Mouse (Mus musculus) erythroid progenitor cell, adult 5-6 weeks (primary cell): ENCODE measurements around the gene Efna1. TPM values are rescaled to one million over a fixed set of nuclear protein-coding genes. Genes with fewer than 3 reads are reported as not detected.

Source experiments
- ATAC-seq: replicated peaks from 2 replicates; pipeline ENCODE4 v1.8.0; 2016; ENCODE audit warnings: moderate number of reproducible peaks, mild to moderate bottlenecking, moderate TSS enrichment, inconsistent platforms; ENCODE audit not compliant: poor library complexity, low FRiP score, severe bottlenecking
- total RNA-seq, 2 experiments: library from RNA; stranded (forward) in 1 of 2; stranded (reverse) in 1 of 2; fragments of 150-400 nt in 1 of 2; fragments of 186-747, 209-891 nt in 1 of 2; gene quantifications; 2 replicates each; pipeline versions ENCODE4 v1.2.3 to v1.2.4; 2015 to 2017; ENCODE audit warnings: low replicate concordance in 2 of 2

Efna1 gene
- total RNA-seq, 2 experiments from 2014 or later = not detected

DNA sequence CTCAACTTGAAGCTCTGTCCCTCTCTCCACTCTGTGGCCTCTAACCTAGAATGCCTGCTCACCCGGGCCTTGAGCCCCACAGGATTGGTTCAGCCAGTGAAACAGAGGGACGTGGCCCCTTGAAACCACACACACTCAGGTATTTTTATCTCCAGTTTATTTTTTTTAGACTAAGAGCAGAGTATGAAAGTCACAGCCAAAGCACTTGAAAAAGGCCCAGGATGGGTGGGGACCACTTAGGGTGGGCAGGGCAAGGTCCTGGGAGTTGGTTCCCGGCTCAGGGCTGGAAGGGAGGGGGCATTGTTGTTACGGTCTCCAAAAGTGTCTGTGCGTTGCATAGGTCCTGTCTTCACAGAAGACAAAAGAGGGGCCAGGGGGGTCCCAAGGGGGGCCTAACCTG is 33.4 kb upstream of the Efna1 start:
- no peak for ATAC-seq

DNA sequence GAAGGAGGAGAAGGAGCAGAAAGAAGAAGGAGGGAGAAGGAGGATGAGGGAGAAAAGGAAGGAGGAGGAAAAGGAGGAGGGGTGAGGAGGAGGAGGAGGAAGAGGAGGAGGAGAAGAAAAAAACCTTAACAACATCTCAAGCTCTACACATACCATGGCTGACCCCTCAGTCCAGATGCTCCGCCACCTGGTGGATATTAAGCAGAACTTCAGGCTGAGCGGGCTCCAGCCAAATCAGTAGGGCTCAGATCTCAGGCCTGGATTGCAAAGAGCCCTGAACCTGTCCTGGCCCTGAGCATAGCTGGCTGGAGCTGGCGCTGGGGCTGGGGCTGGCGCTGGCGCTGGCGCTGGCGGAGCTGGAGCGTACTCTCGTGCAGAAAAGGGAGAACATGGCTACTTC is 27.1 kb upstream of the Efna1 start:
- ATAC-seq = peak; percentile 81

DNA sequence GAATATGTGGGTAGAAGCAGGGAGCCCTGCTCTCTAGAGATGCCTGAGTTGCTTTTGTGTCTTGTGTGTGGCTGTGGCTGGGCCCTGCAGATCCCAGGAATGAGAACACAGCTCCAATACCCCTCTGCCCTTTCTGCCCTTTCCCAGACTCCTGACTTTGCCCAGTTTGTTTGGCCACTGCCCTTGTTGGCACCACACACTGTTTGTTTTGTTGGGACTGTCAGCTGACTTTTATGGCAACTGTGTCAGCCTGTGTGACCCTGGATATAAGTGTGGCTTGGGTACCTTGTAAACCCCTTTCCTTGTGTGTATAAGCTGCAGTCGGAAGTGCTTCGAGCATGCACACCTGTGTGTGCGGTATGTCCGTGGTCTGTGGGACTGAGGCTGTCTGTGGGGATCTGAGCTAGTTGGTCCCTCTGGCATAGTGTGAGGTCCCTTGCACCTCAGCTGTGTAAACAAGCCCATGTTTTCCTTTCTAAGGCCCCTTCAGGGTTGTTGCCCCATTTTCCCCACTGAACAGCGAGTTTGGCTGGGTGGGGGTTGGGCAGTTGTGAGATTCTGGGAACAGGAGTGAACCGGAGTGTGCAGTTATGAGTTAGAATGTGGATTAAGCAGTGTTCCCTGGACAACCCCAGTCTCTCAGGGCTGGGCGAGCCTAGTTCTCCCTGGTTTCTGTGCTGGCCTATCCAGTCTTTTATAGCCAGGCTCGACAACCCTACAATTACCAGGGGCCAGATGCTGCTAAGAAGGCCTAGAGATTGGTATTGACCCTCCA is 24.8 kb upstream of the Efna1 start:
- no peak for ATAC-seq

DNA sequence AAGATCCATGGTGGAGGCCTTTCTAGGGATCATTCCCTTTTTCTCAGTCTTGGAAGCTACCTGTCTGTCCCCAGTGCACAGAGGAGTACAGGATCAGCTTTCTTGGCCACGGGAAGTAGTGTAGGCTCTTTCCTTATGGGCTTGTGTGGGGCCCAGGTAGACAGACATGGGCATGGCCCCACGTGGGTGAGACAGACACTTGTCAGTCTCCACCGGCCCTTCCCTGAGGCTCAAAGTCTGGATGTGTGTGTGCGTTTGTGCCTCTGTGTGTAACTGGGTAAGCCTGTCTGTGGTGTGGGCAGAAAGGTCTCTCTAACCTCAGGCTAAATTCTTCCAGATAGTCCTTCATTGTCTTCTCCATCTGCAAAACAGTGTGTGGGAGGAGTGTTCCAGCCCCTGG is 24.2 kb upstream of the Efna1 start:
- no peak for ATAC-seq

DNA sequence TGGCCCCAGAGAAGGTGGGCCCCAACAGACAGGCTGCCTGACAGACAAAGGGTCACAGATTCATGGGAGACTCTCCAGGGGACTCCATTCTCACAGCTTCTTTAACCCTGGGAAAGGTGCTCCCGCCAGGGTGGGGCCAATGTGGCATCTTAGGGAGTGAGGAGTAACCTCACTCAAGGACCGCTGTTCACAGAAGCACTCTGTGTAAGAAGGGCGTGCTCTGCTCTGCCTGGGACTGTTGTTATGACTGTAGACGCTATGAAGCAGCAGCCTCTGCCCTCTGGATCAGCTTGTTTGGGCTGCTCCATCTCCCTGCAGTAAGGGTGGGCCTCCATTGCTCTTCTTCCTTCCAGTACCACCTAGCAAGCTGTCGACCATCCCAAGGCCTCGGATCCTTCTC is 23.5 kb upstream of the Efna1 start:
- no peak for ATAC-seq

DNA sequence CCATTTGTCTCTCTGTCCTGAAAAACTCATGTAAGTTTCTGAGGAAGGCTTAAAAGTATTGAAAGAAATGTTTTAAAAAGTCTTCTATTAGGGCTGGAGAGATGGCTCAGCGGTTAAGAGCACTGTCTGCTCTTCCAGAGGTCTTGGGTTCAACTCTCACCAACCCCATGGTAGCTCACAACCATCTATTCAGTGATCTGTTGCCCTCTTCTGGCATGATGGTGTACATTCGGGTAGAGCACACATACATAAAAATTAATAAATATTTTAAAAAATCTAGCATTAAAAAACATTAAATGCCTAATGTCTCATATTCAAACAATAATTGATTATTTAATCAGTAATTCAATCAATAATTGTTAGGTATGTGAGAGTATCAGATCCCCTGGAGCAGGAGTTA is 19.6 kb upstream of the Efna1 start:
- ATAC-seq = no peak

DNA sequence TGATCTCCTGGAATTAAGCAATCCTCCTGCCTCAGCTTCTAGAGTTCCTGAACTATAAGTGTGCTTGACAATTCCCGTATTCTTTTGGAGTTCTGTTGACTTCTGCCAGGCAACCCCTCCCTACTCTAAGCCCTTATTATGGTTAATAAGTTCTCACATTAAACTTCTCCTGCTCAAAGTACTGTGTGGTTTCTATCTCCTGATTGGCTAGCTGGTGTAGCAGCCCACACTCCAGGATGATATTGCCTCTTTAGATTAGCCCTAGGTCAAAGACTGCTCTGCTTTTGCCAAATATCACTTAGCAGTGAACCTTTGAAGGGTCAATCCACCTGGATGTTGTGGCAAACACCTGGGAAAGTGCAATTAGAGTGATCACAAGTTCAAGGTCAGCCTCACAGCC is 19.1 kb upstream of the Efna1 start:
- ATAC-seq = no peak

DNA sequence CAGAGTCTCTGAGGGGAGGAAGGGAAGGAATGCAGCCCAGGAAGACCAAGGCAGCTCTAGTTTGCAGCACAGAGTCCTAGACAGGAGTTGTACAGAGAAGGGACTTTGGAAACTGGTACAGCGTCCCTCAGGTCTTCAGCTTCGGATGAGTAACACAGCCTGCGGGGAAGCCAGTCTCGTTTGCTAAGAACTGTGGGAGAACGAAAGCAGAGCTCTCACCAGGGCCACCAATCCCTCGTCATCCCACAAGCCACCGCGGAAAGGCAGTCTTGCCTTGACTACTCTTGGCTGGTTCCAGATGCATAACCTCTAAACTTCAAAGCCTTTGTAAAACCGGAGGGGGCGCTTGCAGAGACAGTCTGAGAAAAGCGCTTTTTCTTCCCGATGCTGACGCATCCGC is 18.6 kb upstream of the Efna1 start:
- no peak for ATAC-seq

DNA sequence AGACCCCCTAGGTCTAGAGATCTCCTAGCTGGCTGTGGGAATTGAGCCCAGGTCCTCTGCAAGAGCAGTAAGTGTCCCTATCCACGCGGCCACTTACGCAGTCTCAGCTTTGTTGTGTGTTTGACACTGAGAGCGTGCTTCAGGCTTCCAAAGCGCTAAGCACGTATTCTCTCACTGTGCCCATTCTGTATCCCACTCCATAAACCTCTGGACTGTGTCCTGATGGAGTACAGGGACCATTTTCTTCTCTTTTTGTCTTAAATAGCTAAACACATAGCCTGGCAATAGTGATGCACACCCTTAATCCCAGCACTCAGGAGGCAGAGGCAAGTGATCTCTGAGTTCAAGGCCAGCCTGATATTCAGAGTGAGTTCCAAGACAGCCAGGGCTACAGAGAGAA is 18.0 kb upstream of the Efna1 start:
- ATAC-seq = no peak

DNA sequence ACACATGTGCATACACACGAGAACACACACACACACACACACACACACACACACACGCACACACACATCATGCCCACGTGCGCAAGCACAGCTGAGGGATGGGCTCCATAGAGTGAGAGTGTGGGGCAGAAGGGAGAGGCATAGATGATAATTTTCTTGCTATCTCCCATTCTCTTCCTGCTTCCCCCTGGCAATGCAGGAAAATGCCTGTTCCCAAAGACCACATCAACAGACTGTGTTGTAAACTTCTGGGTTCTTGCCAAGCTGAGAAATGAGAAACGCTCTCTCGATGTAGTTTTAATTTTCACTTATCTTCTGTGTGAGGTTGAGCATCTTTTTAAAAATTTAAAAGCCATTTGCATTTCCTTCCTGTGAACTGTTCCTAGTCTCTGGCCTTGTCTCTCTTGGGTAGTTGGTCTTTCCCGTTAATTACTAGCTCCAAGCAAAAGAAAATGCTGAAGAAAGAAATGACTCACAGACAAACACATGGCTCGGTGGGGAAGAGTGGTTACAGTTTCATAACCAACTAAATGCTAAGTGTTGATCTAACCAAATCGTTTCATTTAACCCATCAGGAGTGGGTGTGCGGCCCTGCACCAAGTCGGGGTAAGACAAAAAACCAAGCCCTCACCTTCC is 15.9 kb upstream of the Efna1 start:
- no peak for ATAC-seq

DNA sequence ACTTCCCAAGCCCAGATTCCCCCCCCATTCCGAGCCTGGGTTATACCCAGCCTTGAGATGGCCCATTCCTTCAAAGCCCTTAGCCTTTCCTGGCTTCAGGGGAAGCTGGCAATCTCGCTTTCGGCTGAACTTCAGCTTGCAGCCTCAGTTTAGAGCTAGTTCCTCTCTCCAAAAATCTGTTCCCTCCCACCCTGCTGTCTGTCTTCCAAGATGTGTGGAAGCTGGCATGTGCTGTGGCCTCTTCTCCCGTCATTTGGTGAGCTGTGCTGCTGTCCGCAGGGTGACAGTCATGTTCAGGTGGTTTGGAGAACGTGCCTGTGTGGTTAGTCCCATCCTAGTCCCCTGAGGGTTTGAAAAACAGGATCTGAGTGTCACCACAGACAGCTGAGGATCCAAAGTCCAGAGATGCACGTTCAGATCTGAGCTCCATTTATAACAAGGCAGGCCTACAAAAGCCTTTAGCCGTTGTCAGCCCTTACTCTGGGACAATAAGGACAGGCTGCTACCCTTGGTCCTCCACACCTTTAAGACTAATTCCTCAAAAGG is 14.8 kb upstream of the Efna1 start:
- no peak for ATAC-seq

DNA sequence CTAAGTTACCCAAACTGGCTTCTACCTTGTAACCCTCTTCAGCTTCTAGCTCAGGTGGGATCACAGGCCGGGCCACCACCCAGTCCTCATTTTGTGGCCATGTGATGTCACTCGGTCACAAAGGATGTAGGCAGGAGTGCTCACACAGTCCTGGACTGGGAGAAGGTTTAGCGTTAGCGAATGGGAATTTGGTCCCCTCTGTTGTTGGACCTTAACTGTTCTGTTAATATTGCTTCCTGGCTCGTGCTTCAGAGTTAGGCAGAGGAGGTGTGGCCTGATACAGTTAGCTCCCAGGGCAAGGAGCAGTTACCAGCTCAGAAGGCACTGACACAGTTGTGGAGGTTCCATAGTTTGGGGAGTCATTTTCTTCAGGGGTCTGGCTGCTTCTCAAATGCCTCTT is 13.3 kb upstream of the Efna1 start:
- no peak for ATAC-seq

DNA sequence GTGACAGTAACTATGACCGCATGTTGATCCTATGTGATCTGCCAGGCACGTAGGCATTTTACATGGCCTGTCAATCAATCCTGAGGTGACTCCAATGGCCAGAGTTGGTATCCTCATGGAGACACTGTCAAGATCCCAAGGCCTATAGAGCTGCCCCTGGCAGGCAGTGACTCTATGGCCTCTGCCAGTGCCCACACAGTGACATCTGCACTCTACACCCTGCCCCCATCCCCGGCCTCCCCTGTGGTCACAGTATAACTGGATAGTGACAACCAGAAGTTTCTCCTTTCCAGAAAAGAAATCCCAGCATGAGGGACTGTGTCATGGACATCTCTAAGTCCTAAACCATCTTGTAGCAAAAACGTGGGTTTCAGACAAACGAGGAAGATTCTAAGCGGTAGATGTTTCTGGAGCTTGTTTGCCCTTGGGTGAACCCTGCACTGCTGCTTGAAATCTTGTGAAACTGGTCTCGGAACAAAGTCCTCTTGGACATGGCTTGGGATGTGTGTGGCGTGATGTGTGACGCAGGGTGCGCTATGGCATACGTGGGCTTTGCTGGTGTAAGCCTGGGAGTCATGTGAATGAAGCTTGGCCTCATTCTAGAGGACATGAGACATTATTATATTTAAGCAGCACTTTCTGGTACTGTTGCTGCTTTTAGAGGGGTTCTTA is 12.4 kb upstream of the Efna1 start:
- no peak for ATAC-seq

DNA sequence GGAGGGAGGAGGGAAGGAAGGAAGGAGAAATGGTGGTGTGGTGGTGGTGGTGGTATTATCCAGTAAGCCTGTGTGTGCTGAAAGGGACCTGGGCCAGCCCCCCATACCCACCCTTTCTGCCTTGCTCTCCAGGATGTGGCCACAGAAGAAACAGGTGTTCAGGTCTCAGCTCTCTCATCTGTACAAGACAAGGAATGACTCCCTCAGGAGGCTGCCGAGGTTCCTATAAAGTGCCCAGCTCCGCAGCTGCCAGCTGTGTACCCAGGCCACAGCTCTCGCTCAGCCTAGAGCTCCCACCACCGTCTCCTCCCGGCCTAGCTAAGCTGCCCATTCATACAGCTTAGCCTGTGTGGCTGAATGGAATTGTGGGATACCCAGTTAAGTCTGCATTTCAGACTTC is 11.4 kb upstream of the Efna1 start:
- ATAC-seq = no peak

DNA sequence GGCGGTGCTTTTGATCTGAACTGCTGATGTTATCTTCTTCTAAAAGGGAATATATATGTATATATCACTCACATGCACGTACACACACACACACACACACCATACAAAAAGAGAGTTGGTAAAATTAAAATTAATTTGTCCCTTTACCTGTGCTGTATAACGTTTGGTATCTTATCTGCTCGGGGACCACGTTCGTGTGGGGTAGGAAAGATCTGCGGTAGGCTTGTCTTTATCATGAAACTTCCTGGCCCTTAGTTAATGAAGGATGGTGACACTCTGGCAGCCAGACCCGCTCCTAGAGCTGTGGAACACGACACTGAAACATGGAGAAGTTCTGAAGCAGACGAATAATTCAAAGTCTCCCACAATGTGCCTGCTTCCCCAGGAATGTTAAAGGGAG is 10.9 kb upstream of the Efna1 start:
- ATAC-seq = no peak

DNA sequence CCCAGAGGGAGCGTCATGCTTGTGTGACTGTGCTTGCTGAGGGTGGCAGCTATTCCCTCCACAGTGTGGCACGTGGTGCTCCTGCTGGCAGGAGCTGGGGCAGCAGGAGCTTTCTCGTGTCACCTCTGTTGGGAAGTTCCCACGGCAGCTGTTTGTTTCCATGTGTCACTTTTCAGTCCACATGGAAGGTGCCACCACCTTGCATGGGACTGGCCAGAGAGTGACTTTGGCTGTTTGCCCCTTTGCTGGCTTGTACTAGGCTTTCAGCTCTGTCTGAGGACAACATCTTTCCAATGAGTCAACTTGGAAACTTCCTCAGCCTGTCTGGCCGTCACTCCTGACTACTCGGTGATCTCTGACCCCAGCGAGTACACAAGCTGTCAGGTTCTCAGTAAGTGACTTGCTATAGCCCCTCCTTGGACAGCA is 7.6 kb upstream of the Efna1 start:
- ATAC-seq = no peak

DNA sequence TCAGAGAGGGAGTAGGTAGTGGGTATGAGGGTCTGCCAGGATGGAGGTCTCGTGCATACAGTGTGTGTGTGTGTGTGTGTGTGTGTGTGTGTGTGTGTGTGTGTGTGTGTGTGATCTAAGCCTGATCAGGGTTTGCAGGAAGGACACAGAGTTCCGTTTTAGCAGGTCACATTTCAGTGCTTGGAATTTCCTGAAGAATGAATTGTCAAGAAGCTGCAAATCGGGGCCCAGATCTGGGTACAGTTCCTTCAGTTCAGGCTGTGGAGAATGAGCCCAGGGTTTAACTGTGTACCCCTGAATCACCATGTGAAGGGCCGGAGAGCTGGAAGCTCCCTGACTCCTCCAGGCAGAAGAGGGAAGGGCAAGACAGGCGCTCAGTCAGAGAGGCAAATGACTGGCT is 6.3 kb upstream of the Efna1 start:
- no peak for ATAC-seq

DNA sequence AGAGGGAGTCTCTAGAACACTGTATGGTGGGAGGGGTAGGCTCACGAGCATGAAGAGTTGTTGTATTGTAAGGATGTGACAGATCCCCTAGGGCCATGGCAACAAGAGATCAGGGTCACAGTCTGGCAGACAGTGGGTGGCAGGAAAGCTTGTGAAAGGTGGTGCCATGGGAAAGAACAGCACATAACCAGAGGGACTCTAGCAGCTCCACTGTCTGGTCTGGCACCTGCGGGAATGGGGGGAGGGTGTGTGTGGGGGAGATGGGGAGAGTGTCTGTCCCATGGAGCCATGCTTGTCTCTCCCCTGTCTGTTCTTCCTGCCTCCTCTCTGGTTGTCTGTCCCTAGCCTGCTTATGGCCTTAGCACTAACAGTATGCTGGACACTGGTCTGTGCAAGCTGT is 4.6 kb upstream of the Efna1 start:
- no peak for ATAC-seq

DNA sequence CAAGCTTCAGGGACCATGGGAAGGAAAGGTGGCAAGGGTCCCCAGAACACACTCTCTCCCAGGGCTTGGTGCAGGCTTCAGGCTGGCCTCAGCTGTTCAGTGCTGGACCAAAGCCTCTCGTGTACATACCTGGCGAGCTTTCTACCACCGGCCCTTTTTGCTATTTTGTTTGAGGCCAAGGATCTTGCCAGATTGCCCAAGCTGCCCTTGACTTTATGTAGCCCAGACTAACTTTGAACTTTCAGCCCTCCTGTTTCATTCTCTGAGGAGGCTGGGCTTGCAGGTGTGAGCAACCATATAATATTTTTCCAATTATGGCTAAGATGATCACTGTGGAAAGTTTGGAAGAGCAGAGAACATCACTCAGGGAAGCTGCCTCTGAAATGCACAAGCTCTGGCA is 3.3 kb upstream of the Efna1 start:
- no peak for ATAC-seq

DNA sequence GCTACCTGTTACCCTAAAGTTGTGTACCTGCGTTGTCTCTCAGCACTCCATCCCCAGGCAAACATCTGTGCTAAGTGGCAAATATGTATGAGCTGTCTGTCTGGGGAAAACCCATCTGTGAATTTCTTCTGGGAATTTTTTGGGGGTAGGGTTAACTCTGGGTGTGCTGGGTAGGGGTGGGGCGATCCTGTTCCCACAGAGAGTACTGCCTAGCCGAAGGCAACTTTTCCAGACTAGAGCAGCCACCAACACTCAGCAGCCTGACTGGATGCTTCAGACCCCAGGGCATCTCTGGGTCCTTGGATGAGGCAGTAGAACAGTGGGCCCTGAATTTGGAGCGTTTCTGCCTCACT is 1.3 kb upstream of the Efna1 start:
- ATAC-seq = no peak
